Mouse (Mus musculus): ENCODE measurements around the gene Synpo2. TPM values are rescaled to one million over a fixed set of nuclear protein-coding genes. Genes with fewer than 3 reads are reported as not detected.

Gene Synpo2
- polyA plus RNA-seq, 1 experiment from 2014 or later, result 2.9 TPM

DNA sequence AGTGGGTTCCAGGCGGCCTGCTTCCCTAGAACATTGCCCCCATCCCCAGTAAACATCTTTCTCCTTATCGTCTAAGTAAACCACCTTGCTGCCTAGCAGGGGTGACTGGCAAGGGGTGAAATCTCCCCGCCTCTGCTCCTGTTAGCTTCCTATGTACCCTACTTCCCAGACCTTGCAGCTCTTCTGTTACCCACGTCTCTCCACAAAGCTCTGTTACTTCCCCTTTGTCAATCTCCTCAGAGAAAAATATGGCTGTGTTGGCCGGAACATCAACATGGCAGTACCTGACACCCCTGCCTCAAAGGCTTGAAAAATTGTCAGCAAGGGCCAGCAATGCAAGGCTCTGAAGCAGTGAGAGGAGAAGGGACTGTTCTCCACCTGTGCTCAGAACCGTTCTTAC is 94.9 kb downstream of the Synpo2 start:
- WGBS, result 85% methylated on average over 6 of the region's 6 CpGs
- Histone ChIP-seq H3K9ac (ENCODE audit: low read depth, low read length) (no peak overlapping the region), H3K36me3 (ENCODE audit: control insufficient read depth, insufficient read depth, low read length) (no peaks in the 10 kb centered on the region), H3K27ac (ENCODE audit: low read depth, low read length) (no peak overlapping the region), H3K9me3 (ENCODE audit: control insufficient read depth, low read length) (no peaks in the 10 kb centered on the region), H3K4me3 (ENCODE audit: low read depth, low read length) (no peak overlapping the region), H3K4me1 (replicated peaks; ENCODE audit: control insufficient read depth, insufficient read depth, low read length) (no peaks in the 10 kb centered on the region), H3K27me3 (ENCODE audit: control insufficient read depth, insufficient read depth, low read length) (no peaks in the 10 kb centered on the region), H3K4me2 (replicated peaks; ENCODE audit: low read depth, low read length) (no peak overlapping the region)
- no peak for DNase-seq (ENCODE audit: low spot score)
- ATAC-seq (ENCODE audit: low FRiP score), result no peak

DNA sequence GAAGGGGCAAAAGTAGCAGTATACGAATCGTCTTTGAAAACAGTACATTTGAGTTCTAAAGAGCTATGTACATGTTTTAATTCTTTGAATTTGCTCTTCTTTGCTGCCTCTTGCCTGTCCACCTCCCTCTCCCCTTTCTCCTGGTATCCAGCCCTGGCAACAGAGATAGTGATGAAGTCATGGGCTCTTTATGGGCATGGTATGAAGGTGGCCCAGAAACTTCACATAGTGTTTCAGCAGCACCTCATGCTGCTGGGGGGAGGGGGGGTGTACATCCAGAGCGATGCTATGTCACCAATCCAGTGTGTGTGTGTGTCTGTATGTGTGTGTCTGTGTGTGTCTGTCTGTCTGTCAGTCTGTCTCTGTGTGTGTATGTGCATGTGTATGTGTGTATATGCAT is 95.8 kb downstream of the Synpo2 start:
- no peak for ATAC-seq (ENCODE audit: low FRiP score)
- H3K9ac ChIP-seq (ENCODE audit: low read depth, low read length), result no peak overlapping the region
- WGBS, result 95% methylated on average over 3 of the region's 3 CpGs
- no peak overlapping the region for H3K4me3 ChIP-seq (ENCODE audit: low read depth, low read length)
- H3K4me1 ChIP-seq (replicated peaks; ENCODE audit: control insufficient read depth, insufficient read depth, low read length), result no peaks in the 10 kb centered on the region
- no peak overlapping the region for H3K4me2 ChIP-seq (replicated peaks; ENCODE audit: low read depth, low read length)
- H3K36me3 ChIP-seq (ENCODE audit: control insufficient read depth, insufficient read depth, low read length), result no peaks in the 10 kb centered on the region
- H3K9me3 ChIP-seq (ENCODE audit: control insufficient read depth, low read length), result no peaks in the 10 kb centered on the region
- no peak overlapping the region for H3K27ac ChIP-seq (ENCODE audit: low read depth, low read length)
- no peak for DNase-seq (ENCODE audit: low spot score)
- no peaks in the 10 kb centered on the region for H3K27me3 ChIP-seq (ENCODE audit: control insufficient read depth, insufficient read depth, low read length)

DNA sequence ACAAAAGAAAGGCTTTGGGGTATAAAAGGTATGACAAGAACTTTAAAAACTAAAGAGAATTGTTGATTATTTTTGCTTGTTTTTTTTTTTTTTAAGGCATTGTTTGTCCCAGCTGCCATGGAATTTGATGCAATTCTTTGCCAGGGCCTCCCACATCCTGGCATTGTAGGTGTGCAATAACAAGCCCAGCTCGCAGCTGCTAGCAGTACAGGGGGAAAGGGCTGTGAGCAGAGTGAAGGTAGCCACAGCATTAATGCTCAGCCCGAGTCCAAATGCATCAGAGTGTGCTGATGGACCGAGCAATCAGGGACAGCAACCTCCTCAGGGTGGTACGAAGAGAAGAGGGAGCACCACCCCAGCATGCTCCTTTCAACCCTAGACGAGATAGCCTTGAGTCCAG is 96.3 kb downstream of the Synpo2 start:
- no peaks in the 10 kb centered on the region for H3K9me3 ChIP-seq (ENCODE audit: control insufficient read depth, low read length)
- no peak overlapping the region for H3K4me2 ChIP-seq (replicated peaks; ENCODE audit: low read depth, low read length)
- H3K27ac ChIP-seq (ENCODE audit: low read depth, low read length), result no peak overlapping the region
- 72% methylated on average over 5 of the region's 5 CpGs for WGBS
- H3K27me3 ChIP-seq (ENCODE audit: control insufficient read depth, insufficient read depth, low read length), result no peaks in the 10 kb centered on the region
- no peak for ATAC-seq (ENCODE audit: low FRiP score)
- no peaks in the 10 kb centered on the region for H3K4me1 ChIP-seq (replicated peaks; ENCODE audit: control insufficient read depth, insufficient read depth, low read length)
- no peaks in the 10 kb centered on the region for H3K36me3 ChIP-seq (ENCODE audit: control insufficient read depth, insufficient read depth, low read length)
- no peak overlapping the region for H3K9ac ChIP-seq (ENCODE audit: low read depth, low read length)
- H3K4me3 ChIP-seq (ENCODE audit: low read depth, low read length), result no peak overlapping the region
- no peak for DNase-seq (ENCODE audit: low spot score)

DNA sequence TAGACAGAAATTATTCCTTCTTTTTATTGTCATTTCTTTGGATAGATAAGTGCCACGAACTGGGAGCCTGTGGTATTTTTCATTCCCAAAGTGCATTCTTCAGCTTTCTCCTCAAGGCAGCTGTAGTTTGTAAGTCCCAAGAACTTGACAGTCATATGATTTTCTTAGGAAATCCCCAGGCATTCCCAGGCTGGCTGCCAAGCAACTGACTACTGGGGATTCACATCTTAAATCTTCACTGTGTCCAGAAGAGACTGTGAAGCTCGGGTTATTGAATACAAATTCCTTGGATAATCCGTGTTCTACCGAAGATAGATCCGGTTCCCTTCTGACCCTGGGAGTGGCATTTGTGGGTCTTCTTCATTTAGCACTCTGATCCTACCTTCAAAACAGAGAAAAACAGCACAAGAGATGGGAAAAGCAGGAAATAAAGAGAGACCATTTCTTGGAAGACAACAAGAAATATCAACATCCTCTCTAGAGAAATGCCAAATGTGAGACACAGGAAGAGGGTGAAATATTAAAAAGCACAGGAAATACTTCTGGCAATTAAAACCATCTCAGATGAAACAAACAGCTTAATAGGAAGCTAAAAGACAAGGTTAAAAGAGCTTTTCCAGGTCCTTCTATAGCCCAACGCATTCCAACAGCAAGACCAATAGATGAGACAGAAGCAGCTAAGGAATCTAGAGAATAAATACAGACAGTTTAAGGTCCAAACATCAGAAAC is 97.5 kb downstream of the Synpo2 start:
- Histone ChIP-seq H3K4me2 (replicated peaks; ENCODE audit: low read depth, low read length) (no peak overlapping the region), H3K4me3 (ENCODE audit: low read depth, low read length) (no peak overlapping the region), H3K36me3 (ENCODE audit: control insufficient read depth, insufficient read depth, low read length) (no peaks in the 10 kb centered on the region), H3K9ac (ENCODE audit: low read depth, low read length) (no peak overlapping the region), H3K27ac (ENCODE audit: low read depth, low read length) (no peak overlapping the region), H3K27me3 (ENCODE audit: control insufficient read depth, insufficient read depth, low read length) (no peaks in the 10 kb centered on the region), H3K9me3 (ENCODE audit: control insufficient read depth, low read length) (no peaks in the 10 kb centered on the region), H3K4me1 (replicated peaks; ENCODE audit: control insufficient read depth, insufficient read depth, low read length) (no peaks in the 10 kb centered on the region)
- ATAC-seq (ENCODE audit: low FRiP score), result no peak
- whole genome bisulfite sequencing, result 84% methylated on average over 6 of the region's 6 CpGs
- DNase-seq (ENCODE audit: low spot score), result no peak

DNA sequence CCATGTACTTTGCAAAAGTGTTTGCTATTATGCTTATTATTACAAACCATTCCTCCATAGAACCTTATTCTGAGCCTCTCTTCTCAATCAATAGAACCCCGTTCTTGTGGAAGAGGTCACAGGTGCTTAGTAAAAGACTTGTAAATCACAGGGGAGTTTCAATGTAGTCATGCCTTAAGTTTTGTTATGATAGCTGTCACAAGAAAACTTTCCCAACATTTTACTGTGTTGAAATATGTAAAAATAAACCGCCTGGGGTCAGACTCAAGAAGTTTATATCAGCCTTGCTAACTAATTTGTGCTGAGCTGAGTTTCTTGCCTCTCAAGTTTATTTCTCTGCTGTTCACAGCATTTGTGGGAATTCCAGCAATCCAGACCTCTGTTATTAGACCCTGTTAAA is 103.8 kb downstream of the Synpo2 start:
- Histone ChIP-seq H3K9ac (ENCODE audit: low read depth, low read length) (no peak overlapping the region), H3K4me1 (replicated peaks; ENCODE audit: control insufficient read depth, insufficient read depth, low read length) (no peaks in the 10 kb centered on the region), H3K27me3 (ENCODE audit: control insufficient read depth, insufficient read depth, low read length) (no peaks in the 10 kb centered on the region), H3K4me2 (replicated peaks; ENCODE audit: low read depth, low read length) (no peak overlapping the region), H3K36me3 (ENCODE audit: control insufficient read depth, insufficient read depth, low read length) (no peaks in the 10 kb centered on the region), H3K4me3 (ENCODE audit: low read depth, low read length) (no peak overlapping the region), H3K27ac (ENCODE audit: low read depth, low read length) (no peak overlapping the region), H3K9me3 (ENCODE audit: control insufficient read depth, low read length) (no peaks in the 10 kb centered on the region)
- DNase-seq (ENCODE audit: low spot score), result no peak
- ATAC-seq (ENCODE audit: low FRiP score), result no peak
- WGBS, result 83% methylated on average over 2 of the region's 2 CpGs

DNA sequence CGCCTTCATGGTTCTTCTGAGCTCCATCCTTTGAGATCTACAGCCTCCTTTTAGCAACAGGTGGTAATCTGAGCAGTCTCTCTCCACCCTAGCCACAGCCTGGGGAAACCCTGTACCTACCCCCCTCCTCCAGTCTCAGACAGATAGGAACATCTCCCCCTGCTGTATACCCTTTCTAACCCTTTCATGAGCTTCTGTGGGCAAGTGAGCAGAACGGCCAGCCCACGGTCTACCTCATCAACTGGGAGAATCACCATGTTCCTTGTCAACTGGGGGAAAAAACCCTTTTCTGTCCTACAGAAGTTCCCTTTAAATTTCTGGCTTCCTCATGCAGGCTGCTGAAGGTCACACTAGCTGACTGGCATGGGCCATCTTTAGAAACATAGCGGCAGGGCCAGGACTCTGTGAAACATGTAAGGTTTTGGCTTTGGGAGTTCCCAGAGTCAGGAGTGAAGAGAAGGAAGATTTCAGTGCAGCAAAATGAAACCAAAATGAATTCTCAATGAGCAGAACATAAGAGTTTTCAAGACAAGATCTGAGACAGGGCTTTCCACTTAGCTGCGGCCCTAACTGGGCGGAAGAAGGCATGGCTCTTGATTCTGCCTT is 104.7 kb downstream of the Synpo2 start:
- H3K36me3 ChIP-seq (ENCODE audit: control insufficient read depth, insufficient read depth, low read length), result no peaks in the 10 kb centered on the region
- no peaks in the 10 kb centered on the region for H3K4me1 ChIP-seq (replicated peaks; ENCODE audit: control insufficient read depth, insufficient read depth, low read length)
- WGBS, result 91% methylated on average over 6 of the region's 6 CpGs
- no peak overlapping the region for H3K27ac ChIP-seq (ENCODE audit: low read depth, low read length)
- no peak overlapping the region for H3K9ac ChIP-seq (ENCODE audit: low read depth, low read length)
- H3K27me3 ChIP-seq (ENCODE audit: control insufficient read depth, insufficient read depth, low read length), result no peaks in the 10 kb centered on the region
- DNase-seq (ENCODE audit: low spot score) (no peak), ATAC-seq (ENCODE audit: low FRiP score) (no peak)
- H3K4me3 ChIP-seq (ENCODE audit: low read depth, low read length), result no peak overlapping the region
- no peak overlapping the region for H3K4me2 ChIP-seq (replicated peaks; ENCODE audit: low read depth, low read length)
- no peaks in the 10 kb centered on the region for H3K9me3 ChIP-seq (ENCODE audit: control insufficient read depth, low read length)

DNA sequence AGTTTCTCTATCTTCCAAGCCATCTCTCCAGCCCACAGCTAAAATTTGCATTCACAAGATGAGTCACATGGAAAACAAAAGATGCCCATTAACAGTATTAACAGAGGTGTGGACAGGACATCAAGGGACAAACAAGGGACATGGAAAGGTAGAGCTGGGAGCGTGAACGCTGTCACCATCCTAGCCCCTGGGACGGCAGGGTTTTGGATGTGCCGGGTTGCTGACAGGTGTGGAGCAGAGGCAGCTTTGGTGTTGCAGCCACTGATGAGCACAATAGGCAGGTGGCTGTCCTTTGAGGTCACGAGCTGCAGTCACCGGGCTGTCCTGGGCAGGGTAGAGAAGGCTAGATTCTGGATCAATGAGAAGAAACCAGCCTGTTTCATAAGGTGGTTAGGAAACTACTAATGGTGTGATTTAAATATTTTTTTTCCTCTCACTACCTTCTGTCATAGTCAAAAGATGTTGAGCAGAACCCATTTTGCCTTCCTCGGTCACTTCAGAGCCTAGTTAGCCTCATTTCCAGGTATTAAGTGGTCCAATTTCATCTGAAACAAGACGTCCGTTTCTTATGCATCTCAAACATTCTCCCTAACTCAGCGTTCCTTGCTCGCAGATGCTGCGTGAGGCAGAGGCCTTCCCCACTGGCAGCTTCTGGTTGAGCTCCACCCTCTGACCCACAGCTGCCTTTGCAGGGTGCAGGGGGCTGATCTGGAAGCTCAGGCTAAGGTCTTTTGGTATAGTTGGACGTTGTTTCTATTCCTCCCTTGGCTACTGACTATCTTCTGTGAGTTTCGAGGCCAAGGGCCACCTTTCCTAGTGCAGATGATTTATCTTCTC is 105.4 kb downstream of the Synpo2 start:
- Histone ChIP-seq H3K4me1 (replicated peaks; ENCODE audit: control insufficient read depth, insufficient read depth, low read length) (no peaks in the 10 kb centered on the region), H3K36me3 (ENCODE audit: control insufficient read depth, insufficient read depth, low read length) (no peaks in the 10 kb centered on the region), H3K9ac (ENCODE audit: low read depth, low read length) (no peak overlapping the region), H3K27ac (ENCODE audit: low read depth, low read length) (no peak overlapping the region), H3K4me3 (ENCODE audit: low read depth, low read length) (no peak overlapping the region), H3K9me3 (ENCODE audit: control insufficient read depth, low read length) (no peaks in the 10 kb centered on the region), H3K27me3 (ENCODE audit: control insufficient read depth, insufficient read depth, low read length) (no peaks in the 10 kb centered on the region), H3K4me2 (replicated peaks; ENCODE audit: low read depth, low read length) (no peak overlapping the region)
- WGBS, result 85% methylated on average over 14 of the region's 14 CpGs
- ATAC-seq (ENCODE audit: low FRiP score) (no peak), DNase-seq (ENCODE audit: low spot score) (no peak)

DNA sequence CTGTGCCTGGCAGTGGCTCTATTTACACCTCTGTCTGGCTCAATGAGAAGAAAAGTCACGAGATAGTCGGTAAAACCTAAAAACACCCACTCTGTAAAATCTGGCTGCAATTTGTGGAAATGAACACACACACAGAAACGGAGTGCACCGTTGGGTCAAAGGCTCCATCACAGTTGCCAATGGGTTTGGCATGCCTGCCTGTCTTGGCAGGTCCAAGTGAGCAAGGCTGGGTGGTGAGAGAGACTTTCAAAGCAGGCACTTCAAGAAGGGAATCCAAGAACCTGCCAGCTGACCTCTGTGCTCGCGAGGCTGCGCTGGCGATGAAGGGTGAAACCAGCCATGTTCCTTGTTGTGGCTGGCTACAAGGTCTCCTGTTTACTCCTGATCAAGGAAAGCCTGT is 107.2 kb downstream of the Synpo2 start:
- no peaks in the 10 kb centered on the region for H3K36me3 ChIP-seq (ENCODE audit: control insufficient read depth, insufficient read depth, low read length)
- no peak for ATAC-seq (ENCODE audit: low FRiP score)

More for the DNA sequence above, 107.2 kb downstream of the Synpo2 start:
- H3K9ac ChIP-seq (ENCODE audit: low read depth, low read length), result no peak overlapping the region
- no peaks in the 10 kb centered on the region for H3K27me3 ChIP-seq (ENCODE audit: control insufficient read depth, insufficient read depth, low read length)
- DNase-seq (ENCODE audit: low spot score), result no peak
- WGBS, result 79% methylated on average over 8 of the region's 8 CpGs
- no peak overlapping the region for H3K27ac ChIP-seq (ENCODE audit: low read depth, low read length)
- no peaks in the 10 kb centered on the region for H3K9me3 ChIP-seq (ENCODE audit: control insufficient read depth, low read length)
- H3K4me1 ChIP-seq (replicated peaks; ENCODE audit: control insufficient read depth, insufficient read depth, low read length), result no peaks in the 10 kb centered on the region
- H3K4me3 ChIP-seq (ENCODE audit: low read depth, low read length), result no peak overlapping the region
- H3K4me2 ChIP-seq (replicated peaks; ENCODE audit: low read depth, low read length), result no peak overlapping the region

All from hindbrain, embryonic 11.5 days (tissue).